Comparison of ENCODE assay signal across 23 mouse cellular contexts in the genomic region with DNA sequence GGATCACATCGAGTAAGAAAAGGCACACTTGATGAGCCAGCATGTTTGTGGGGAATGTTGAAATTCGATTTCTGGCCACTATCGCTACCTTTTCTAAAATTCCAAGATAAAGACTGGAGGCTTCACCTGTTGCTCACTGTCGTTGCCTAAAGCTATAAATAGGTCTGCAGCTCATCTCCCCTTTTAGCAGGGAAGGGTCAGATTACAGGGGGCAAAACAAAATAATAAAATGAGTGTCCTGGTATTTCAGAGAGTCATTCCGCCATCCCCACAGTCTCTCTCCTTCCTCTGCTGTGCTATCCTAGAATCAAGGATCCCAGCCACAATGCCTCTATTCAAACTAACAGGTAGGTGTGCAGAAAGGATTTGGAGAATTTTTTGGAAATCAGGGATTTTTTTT. TPM values are rescaled to one million over a fixed set of nuclear protein-coding genes. Genes with fewer than 3 reads are reported as not detected.
DNase-seq lines count a peak whose midpoint lies in the region; TF ChIP-seq lines count a peak whose summit lies in the region.
"Had no signal": no experiment of that assay in that cellular context is flagged by ENCODE, and none has a peak within 500 bp of the region (broad histone marks: within the 10 kb centered on the region; RNA-seq: fewer than 3 reads in every experiment).

TSS of gene Ampd1 (plus strand) at position 244 of the 400 bp plus-strand sequence.

- H3K4me3 ChIP-seq in thymus, adult 2 months (ENCODE audit: control insufficient read depth, insufficient read depth, low read length), result no peak within 1 kb of the TSS
- peak within 1 kb of the TSS; percentile 78 for H3K4me3 ChIP-seq in gastrocnemius, adult 2 months
- H3K4me3 ChIP-seq in myocyte, result no peak within 1 kb of the TSS
- H3K4me3 ChIP-seq: embryonic facial prominence, embryonic 13.5 days; forebrain, embryonic 13.5 days; heart, embryonic 15.5 days; hindbrain, embryonic 13.5 days; intestine, embryonic 15.5 days had no signal

- no peak within 1 kb of the TSS for H3ac ChIP-seq in myocyte (ENCODE audit: control insufficient read depth, insufficient read length)

- no peak for TF ChIP-seq CTCF in thymus, adult 2 months (IDR thresholded peaks at IDR 0.05; ENCODE audit: borderline replicate concordance, control insufficient read depth, extremely low read depth, insufficient read depth, low read length, poor library complexity)
- no peak for TF ChIP-seq CTCF in gastrocnemius, adult 2 months (IDR thresholded peaks at IDR 0.05)

- TF ChIP-seq POLR2A in thymus, adult 2 months (IDR thresholded peaks at IDR 0.05; ENCODE audit: control insufficient read depth, extremely low read depth, insufficient read depth, low read length, poor library complexity), result no peak
- no peak for TF ChIP-seq POLR2A in myocyte (IDR thresholded peaks at IDR 0.05; ENCODE audit: insufficient read length, low read depth)

- H3K4me1 ChIP-seq in thymus, adult 2 months (replicated peaks; ENCODE audit: control insufficient read depth, insufficient read depth, low read length), result no peaks in the 10 kb centered on the region
- H3K4me1 ChIP-seq: embryonic facial prominence, embryonic 13.5 days; forebrain, embryonic 13.5 days; heart, embryonic 15.5 days; hindbrain, embryonic 13.5 days; intestine, embryonic 15.5 days had no signal

- no peaks in the 10 kb centered on the region for H3K79me2 ChIP-seq in myocyte (ENCODE audit: control insufficient read depth, insufficient read depth)

- no peak within 1 kb of the TSS for H3K27ac ChIP-seq in thymus, adult 2 months (ENCODE audit: control insufficient read depth, insufficient read depth, low read length)
- peak within 1 kb of the TSS; percentile 94 for H3K27ac ChIP-seq in gastrocnemius, adult 2 months
- H3K27ac ChIP-seq: embryonic facial prominence, embryonic 13.5 days; forebrain, embryonic 13.5 days; heart, embryonic 15.5 days; hindbrain, embryonic 13.5 days; hindbrain, postnatal 0 days; intestine, embryonic 15.5 days had no signal

- H3K4me2 ChIP-seq in myocyte (ENCODE audit: low read depth), result peak within 1 kb of the TSS; percentile 30
- H3K4me2 ChIP-seq: embryonic facial prominence, embryonic 13.5 days; forebrain, embryonic 13.5 days; heart, embryonic 15.5 days; hindbrain, embryonic 13.5 days; intestine, embryonic 15.5 days had no signal

- no peak for DNase-seq in thymus, adult 2 months
- DNase-seq in thymus, postnatal 4 days, result no peak
- no peak for DNase-seq in gastrocnemius, adult 2 months
- no peak for DNase-seq in gastrocnemius, postnatal 14 days
- no peak for DNase-seq in right cerebral cortex, adult 2 months (ENCODE audit: low spot score in 2 of 2)
- no peak for DNase-seq in T-cell, adult 2 months (ENCODE audit: low spot score)
- no peak for DNase-seq in MN1 (ENCODE audit: low spot score)
- DNase-seq: adrenal gland, postnatal 14 days; cerebellum, adult 11-12 months; cerebellum, adult 9-10 months; cerebellum, postnatal 25 days; forebrain, postnatal 0 days; heart, postnatal 14 days had no signal

- 78% methylated on average over 5 of the region's 5 CpGs for WGBS in thymus, adult 2 months

- intact Hi-C loops in gastrocnemius, adult 2 months (cut with DNase I), result no loop called here
- intact Hi-C loops in gastrocnemius, postnatal 14 days (cut with DNase I; ENCODE audit: low total_unique reads), result no loop called here

- H3K36me3 ChIP-seq in thymus, adult 2 months (ENCODE audit: control insufficient read depth, insufficient read depth, low read length), result peaks cover 5% of the 10 kb centered on the region
- H3K36me3 ChIP-seq in myocyte (ENCODE audit: control insufficient read depth, insufficient read depth), result peaks cover 6% of the 10 kb centered on the region
- H3K36me3 ChIP-seq: intestine, embryonic 15.5 days had no signal

- H3K27me3 ChIP-seq in thymus, adult 2 months (ENCODE audit: control insufficient read depth, insufficient read depth, low read length), result no peaks in the 10 kb centered on the region
- no peaks in the 10 kb centered on the region for H3K27me3 ChIP-seq in myocyte (ENCODE audit: control insufficient read depth, insufficient read depth, insufficient read length)
- H3K27me3 ChIP-seq: embryonic facial prominence, embryonic 13.5 days; heart, embryonic 15.5 days; hindbrain, embryonic 13.5 days; intestine, embryonic 15.5 days had no signal

TF ChIP-seq in myocyte, 11 proteins besides CTCF, POLR2A, EP300 and RAD21:
- TF ChIP-seq MYOD1 (IDR thresholded peaks at IDR 0.05; ENCODE audit: control insufficient read depth in 1 of 3, insufficient read length in 2 of 3, low read depth in 2 of 3) (peak in 1 of 3 experiments; percentile 41), MYOG (IDR thresholded peaks at IDR 0.05; ENCODE audit: control insufficient read depth in 1 of 3, insufficient read depth in 1 of 3, insufficient read length in 2 of 3, low read depth in 2 of 3) (no peak)

RNA-seq across cellular contexts. Expression of gene Ampd1, which starts in this region (rescaled TPM):
- 10.3 and 13.8 TPM in 2 replicates for polyA plus RNA-seq in thymus, adult 2 months (2012; rRNA removed)
- total RNA-seq in gastrocnemius, adult 2 months (2021), result 1,000 to 10,000 TPM; 1,020 to 1,179 TPM
- total RNA-seq in gastrocnemius, postnatal 14 days (2021), result 100 to 1,000 TPM; 685 to 695 TPM
- polyA plus RNA-seq in myocyte (2012; fragmentation: generic; extraction: Trizol), result 2.4 TPM
- total RNA-seq: adrenal gland, postnatal 14 days; forebrain, postnatal 0 days; heart, postnatal 14 days; hematopoietic stem cell, adult 5-6 weeks had no signal
- polyA plus RNA-seq: cortical plate, adult 2 months; forebrain, embryonic 13.5 days; forebrain, postnatal 0 days; G1E; hindbrain, embryonic 13.5 days; hindbrain, postnatal 0 days had no signal
